Mouse (Mus musculus) spleen, embryonic (tissue): Measurements from ENCODE around the gene Casp4.

Experiments
- CTCF ChIA-PET: fragments of 350-600 bp; sonication (Branson Sonifier 250); formaldehyde crosslinking; loops from one replicate; lab custom pipeline; 2022; lab: Charles Lee

Casp4 gene

GRCm38 (mm10) chr9:5308561-5308960, at the start of gene Casp4:
TSS of gene Casp4 (plus strand) at chr9:5308828.
- CTCF ChIA-PET: no interaction called here

DNA sequence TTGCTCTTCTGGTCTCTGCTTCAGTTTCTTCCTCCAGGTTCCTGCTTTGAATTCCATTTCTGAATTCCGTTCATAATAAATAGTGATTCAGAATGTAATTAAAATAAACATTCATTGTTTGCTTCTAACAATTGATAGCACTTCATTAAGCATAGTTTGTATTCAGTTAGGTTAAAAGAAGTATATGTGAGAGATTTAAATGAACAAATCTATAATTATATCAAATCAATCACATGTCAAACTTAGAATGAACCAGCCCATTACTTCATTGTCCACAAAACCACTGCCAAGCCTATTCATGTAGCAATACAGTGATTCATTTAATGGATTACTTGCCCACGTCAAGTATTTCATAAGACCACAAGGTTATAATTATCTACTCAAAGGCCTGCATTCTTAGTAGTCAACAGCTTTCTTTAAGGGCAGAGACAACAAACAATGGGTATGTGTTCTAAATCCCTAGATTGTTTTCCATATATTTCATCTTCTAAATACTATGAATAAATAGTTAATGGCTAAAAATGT, 44.6 kb upstream of the Casp4 start:
- CTCF ChIA-PET: no interaction called here

DNA sequence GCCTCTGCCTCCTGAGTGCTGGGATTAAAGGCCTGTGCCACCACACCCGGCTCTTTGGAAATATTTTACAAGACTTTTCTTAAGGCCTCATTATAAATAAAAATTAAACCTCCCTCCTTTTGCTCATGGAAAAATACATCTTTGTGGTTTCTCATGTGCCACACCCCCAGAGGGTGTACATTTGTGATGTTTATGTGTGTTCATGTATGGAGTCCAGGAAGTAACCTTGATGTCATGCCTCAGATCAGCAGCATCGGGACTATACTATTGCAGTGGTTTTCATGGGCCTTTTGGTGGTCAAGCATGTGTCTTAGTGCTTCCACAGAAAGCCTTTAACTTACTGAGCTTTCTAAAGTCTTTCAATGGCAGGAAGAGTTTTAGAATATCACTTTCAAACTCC, 38.4 kb upstream of the Casp4 start:
- CTCF ChIA-PET: no interaction called here

- CTCF ChIA-PET: no interaction called here
These were observed 37.7 kb upstream of the Casp4 start for GRCm38 (mm10) chr9:5270884-5271283.

GRCm38 (mm10) chr9:5271334-5271845, 37.2 kb upstream of the Casp4 start:
- CTCF ChIA-PET: no interaction called here

DNA sequence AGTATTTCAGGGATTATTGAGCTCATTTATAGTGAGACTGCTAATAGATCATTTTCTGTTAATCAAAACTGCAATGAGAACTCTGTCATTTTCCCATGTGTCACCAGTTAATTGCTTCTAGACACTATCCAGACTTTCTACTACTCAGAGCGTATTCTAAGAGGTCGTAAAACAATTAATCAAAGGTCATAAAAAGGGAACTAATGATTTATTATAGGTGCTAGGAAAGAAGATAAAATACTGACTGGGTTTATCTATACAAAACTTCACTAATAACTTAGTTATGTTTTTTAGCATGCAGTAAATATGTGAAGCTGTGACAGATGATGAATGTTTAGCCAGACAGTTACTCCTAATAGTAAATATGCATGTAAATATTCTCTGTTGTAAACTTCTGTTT, 22.6 kb upstream of the Casp4 start:
- CTCF ChIA-PET: no interaction called here

DNA sequence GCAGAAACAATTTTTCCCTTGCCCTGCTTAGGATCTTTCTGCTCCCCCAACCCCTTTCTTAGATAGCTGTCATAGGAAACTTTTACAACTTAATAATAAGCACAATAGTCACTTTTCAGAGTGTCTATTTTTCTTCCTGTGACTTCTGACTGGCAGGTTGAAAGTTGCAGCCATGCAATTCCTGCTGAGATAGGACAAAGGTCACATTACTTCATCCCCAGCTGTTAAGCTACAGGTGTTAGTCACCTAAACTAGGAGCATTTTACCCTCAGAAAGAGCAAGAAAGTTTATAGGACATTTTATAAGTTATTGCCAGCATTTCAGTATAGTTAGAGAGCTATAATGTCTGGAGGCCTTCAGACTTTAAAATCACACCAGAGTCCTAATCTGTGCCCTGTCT, 22.0 kb upstream of the Casp4 start:
- CTCF ChIA-PET: no interaction called here

DNA sequence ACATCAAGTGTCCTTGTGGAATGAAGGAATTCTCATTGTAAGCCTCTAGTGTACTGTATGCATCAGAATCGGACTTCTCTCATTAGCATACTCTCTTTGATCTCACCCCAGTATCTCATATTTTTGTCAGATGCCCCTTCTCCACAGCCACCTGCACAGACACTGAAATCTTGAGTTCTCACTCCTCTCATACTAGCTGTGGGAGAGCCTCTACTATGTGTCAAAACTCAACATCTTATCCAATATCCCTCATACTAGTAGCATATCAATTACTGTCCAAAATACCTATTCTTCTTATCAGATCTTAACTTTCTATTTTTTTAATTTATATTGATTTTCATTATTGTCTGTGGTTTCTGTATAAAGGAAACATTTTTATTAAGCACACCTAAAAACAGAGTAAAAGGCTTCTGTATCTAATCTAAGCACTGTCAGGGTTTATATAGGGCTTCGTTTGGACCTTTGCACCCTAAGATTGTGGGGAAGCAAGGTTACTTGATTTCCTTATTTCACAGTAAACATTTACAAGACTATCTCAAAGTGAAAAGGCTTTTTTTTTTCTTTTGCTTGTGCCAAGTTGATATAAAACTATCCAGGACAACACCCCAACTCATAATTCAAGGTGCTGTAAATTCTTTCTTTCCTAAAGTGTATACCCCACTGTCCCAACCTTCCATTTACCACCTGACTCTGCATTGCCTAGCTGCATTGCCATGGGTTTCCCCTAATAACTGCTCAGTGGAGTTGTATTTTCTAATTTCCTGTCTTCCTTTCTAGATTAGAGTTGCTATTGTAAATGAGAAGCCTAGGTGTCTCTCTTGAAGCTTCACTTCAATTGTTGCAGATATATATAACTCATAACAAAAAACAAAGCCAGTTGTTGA, 12.0 kb upstream of the Casp4 start:
- CTCF ChIA-PET: no interaction called here

DNA sequence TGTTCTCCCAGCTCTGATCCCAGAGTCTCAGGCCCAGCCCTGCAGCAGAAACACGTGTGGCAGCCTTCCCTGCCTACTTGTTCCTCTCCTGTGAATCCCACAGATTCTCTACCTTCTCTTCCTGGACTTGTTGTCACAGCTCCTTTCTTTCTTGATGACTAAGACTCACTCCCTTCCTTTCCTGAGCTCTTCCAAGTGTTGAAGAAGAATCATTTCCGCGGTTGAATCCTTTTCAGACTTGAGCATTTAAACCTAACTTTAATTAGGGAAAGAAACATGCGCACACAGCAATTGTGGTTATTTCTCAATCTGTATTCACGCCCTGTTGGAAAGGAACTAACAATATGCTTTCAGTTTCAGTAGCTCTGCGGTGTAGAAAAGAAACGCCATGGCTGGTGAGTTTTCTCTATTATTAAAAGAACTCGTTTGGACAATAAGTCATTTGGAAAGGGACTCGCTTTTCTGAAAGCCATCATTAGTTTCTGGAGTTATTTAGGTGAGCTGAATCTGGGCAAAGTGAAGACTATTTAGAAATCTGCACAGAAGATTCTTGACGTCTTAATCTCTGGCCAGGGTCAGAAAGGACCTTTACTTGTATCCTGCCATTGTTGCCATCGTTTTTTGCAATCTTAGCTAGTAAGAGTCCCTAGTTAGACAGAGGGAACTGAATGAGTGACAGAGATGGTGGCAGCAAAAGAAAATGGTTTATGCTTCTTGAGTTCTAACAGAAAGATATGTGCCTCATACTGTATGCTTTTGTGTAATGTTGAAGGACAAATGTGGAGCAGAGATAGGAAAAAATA, 10.1 kb upstream of the Casp4 start, which contains the start of gene Casp1:
TSS of gene Casp1 (plus strand) at position 189 of the 803 bp plus-strand sequence.
- CTCF ChIA-PET: no interaction called here

- CTCF ChIA-PET: no interaction called here
These were observed 9.6 kb upstream of the Casp4 start for GRCm38 (mm10) chr9:5299132-5299381.

- CTCF ChIA-PET: no interaction called here
These were observed 1.5 kb downstream of the Casp4 start for GRCm38 (mm10) chr9:5310112-5310511.

- CTCF ChIA-PET: no interaction called here
These were observed 2.8 kb downstream of the Casp4 start for GRCm38 (mm10) chr9:5311435-5311834.

DNA sequence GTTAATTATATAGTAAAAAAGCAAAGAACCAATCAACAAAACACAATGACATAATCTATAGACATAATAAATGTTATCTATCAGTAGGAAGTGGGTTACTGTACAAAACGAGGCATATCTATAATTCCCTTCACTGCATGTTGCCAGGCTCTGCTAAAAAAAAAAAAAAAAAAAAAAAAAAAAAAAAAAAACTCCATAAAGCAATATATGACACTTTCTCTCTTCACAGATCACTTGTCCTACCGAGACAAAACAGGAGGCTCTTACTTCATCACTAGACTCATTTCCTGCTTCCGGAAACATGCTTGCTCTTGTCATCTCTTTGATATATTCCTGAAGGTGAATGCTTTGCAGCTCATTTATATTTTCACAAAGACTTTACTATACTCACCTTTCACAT, 19.6 kb downstream of the Casp4 start:
- CTCF ChIA-PET: no interaction called here

DNA sequence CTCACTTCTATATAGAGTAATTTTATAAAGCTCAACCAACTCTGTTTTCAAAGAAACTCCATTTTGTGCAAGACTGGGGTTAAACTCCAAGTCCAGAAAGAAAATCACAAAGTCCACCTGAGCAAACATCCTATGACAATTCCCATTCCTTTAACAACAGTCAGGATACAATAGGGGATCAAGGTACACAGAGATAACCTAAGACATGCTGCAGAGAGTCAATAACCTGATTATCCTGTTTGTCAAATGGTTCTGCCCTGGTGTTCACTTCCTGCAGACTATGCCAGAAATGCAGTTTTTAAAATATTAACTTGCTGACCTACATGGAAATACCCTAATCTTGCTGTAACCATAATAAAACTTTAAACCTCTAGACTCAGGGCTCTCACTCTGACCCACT, 23.8 kb downstream of the Casp4 start:
- CTCF ChIA-PET: no interaction called here

GRCm38 (mm10) chr9:5333422-5333821, 24.8 kb downstream of the Casp4 start:
- CTCF ChIA-PET: no interaction called here

- CTCF ChIA-PET: no interaction called here
These were observed 34.5 kb downstream of the Casp4 start for GRCm38 (mm10) chr9:5343092-5343491.

- CTCF ChIA-PET: no interaction called here
These were observed 35.5 kb downstream of the Casp4 start for GRCm38 (mm10) chr9:5344090-5344489.

GRCm38 (mm10) chr9:5345291-5345898, 36.8 kb downstream of the Casp4 start, which contains the start of gene Casp12:
TSS of gene Casp12 (plus strand) at chr9:5345430.
- CTCF ChIA-PET: no interaction called here

GRCm38 (mm10) chr9:5347381-5347780, 38.8 kb downstream of the Casp4 start:
- CTCF ChIA-PET: no interaction called here

GRCm38 (mm10) chr9:5353673-5354072, 45.0 kb downstream of the Casp4 start:
- CTCF ChIA-PET: no interaction called here

- CTCF ChIA-PET: no interaction called here
These were observed 48.2 kb downstream of the Casp4 start for GRCm38 (mm10) chr9:5356801-5357200.
